Mouse (Mus musculus): ENCODE data around the gene Mrln.

Gene Mrln

GRCm38 (mm10) chr10:70204505-70205399 lies at the start of gene Mrln:
Gene Mrln (plus strand): TSS chr10:70204664.
- DNase-seq: peak in 1 of 2 experiments; percentile 43

DNA sequence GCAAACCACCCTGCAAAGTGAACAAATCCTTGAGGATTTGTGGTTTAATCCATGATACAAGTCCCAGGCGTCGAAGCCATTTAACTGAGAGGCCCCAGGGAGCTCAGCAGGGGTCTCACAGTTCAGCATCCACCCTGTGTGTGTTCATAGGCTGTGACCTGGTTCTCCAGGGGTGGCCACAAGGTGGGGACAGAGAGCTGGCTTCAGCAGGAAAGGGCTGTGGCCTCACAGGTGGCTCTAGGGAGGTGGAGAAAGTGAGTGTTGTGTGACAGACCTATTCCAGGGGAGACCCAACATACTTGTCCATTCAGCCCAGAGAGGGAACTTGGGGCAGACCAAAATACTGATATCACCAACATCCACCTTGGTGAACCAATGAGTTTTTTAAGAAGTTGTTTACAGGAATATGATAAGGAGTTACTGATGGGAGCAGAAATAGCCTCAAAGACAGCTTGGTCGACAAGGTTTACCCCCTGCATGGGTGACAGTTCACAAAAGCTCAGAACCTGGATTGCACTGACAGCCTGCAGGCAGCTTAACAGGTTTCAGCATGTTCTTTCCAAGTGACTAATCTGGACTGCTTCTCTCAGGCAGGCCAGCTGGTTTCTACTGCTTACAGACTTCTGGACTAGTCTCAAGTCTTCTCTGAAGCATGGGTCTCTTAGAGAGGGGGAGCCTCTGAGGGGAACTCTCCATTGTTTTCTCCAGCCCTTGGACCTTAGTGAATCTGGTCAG lies 47.9 kb upstream of the Mrln start:
- DNase-seq: peak; percentile 28 to 59

- no peak for DNase-seq
Measured at GRCm38 (mm10) chr10:70159651-70160320, 44.7 kb upstream of the Mrln start.

DNA sequence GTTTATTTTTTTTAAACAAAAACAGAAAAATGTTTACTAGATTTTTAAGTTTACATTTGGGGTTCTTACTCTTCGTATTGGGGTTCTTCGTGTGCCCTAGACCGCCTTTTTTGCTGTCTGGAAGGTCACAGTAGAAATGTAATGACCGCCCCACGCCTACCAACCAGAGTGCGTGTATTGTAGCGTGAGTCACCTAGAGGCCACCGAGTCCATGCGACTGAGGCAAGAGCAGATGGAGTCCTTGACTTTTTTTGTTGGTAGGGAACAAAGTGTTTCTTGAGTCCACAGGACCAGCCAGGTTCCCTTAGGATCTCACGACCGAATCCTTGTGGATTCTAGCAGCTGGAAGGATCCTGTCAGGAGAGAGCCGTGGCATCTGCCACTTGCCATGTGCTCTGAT lies 43.7 kb upstream of the Mrln start:
- DNase-seq: no peak

DNA sequence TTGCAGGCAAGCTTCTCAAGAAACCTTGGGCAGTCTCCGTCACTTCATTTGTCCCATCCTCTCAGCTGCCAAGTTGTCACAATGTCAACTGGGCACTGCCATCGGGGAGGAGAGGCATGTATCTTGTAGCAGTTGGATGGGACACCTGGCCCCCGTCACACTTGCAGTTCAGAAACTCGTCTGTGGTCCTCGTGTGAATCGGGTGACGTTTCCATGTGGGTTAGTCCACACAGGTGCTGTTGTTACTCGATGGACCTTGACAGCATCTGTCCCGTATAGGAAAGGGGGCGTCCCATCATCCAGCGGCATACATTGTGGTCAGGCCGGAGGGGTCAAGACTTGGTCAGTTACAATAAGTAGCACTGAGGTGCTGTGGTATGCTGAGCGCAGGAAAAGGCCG lies 43.0 kb upstream of the Mrln start:
- DNase-seq: no peak

GRCm38 (mm10) chr10:70163681-70164080 lies 40.8 kb upstream of the Mrln start:
- no peak for DNase-seq

DNA sequence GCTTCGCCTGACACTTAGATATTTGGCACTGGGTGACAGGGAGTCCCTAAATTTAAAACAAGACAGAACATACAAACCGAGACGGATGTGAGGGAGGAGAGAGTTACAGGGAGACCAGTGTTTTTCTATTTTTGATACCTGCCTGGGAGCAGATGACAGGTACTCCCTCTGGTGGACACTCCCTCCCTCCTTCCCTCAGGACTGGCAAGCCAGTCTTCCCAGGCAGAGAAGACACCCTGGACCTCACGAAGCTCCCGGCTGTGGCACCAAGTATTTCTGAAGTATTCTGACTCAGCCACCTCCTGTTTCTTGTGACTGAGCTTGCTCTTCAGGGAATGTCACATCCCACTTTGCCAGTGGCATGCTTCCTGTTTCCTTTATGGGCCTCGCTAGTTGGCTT lies 38.6 kb upstream of the Mrln start:
- DNase-seq: no peak

GRCm38 (mm10) chr10:70166427-70166826 lies 38.0 kb upstream of the Mrln start:
- DNase-seq: no peak

- DNase-seq: no peak
Measured at GRCm38 (mm10) chr10:70167625-70168024, 36.8 kb upstream of the Mrln start.

DNA sequence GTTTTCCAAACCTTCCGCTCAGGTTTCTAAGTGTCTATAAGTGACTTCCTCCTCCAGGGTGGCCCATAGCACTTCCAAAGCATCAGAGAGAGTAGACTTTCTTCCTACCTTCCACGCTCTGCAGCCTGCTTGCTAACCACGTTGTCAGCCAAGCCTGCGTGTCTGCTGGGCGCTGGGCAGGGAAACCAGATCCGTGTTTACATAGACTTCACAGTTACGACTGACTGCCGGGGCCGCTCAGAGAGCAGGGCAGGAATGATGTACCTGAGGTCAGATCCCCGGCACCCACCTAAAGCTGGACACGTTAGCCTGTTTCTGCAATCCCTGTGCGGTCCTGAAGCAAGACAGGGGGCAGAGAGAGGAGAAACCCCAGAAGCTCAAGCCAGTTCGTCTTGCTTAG lies 36.1 kb upstream of the Mrln start:
- DNase-seq: no peak

- no peak for DNase-seq
Measured at GRCm38 (mm10) chr10:70169044-70169443, 35.4 kb upstream of the Mrln start.

- peak; percentile 62 to 82 for DNase-seq
Measured at GRCm38 (mm10) chr10:70173314-70173713, 31.1 kb upstream of the Mrln start.

GRCm38 (mm10) chr10:70174494-70175190 lies 29.8 kb upstream of the Mrln start:
- DNase-seq: peak in 1 of 2 experiments; percentile 70

GRCm38 (mm10) chr10:70180727-70181126 lies 23.7 kb upstream of the Mrln start:
- no peak for DNase-seq

DNA sequence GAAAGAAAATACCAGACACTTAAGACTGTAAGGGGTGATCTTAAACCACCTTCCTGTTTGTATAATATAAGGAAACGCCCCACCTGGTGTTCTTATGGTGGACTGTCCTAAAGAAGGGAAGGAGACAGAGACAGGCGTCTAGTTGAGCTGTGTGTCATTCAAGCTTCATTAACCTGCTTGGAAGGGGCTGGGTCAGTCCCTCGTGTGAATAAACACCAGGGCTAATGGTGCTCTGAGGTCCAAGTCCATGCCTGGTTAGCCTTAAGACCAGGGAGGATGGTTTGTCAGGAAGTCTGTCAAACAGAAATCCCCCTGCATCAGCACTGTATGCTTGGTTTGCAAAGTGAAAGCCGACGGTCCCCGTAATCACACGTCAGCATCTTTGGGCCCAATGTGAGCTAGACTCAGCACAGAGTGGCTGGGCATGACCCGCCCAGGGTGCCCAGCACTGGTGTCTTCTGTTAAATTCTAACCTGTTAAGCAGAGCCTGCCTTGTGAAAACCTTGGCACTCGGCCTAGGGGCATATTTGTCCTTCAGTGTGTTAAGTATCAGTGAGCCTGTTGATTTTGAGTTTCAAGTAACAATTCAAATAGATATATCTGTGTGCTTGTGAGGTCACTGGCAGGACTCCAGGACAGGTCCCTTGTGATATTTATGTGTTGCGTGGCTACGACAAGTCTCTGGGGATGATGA lies 23.0 kb upstream of the Mrln start:
- DNase-seq: peak; percentile 93 to 95

- peak in 1 of 2 experiments; percentile 36 for DNase-seq
Measured at GRCm38 (mm10) chr10:70183210-70184080, 21.0 kb upstream of the Mrln start.

- peak in 1 of 2 experiments; percentile 62 for DNase-seq
Measured at GRCm38 (mm10) chr10:70186136-70186535, 18.3 kb upstream of the Mrln start.

- peak; percentile 59 to 71 for DNase-seq
Measured at GRCm38 (mm10) chr10:70186586-70186985, 17.9 kb upstream of the Mrln start.

DNA sequence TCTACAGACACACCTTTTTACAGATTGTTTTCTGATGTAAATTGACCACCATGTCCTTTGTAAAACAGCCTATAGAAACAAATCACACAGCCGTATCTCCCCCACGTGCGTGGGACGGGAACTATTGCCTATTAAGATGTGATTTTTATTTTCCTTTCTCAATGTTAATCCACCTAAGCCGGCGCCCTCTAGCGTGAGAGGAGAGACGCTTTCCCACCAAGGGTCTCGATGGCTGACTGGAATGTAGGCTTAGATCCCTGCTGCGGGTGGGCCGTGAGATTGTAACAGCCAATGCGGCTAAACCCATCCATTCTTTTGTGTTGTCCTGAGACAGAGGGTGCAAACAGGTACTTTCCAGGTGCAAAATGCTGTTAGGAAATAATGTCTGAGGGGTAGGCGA lies 14.6 kb upstream of the Mrln start:
- DNase-seq: no peak

GRCm38 (mm10) chr10:70194283-70194682 lies 10.2 kb upstream of the Mrln start:
- no peak for DNase-seq

DNA sequence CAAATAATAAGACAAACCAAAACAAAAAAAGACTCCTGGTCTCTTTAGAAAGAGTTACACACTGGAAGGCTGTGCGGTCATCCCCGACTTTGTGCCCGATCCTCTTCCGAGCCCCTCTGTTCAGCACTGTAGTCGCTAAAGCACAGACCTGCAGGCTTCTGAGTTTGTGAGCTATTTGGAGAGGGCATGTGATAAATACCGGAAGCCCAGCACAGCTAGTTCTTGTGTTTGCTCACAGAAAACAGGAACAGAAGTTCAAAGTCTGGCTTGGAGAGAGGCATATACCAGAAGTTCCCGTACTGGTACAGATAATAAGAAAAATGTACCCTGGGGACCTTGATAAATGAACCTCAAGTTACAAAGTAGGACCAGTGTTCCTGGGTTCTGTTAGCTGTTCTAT lies 9.2 kb upstream of the Mrln start:
- DNase-seq: no peak

Measured in kidney, adult 8-10 months (tissue).